Mouse (Mus musculus): ENCODE results near the gene Sptb. TPM values are rescaled to one million over a fixed set of nuclear protein-coding genes. Genes with fewer than 3 reads are reported as not detected.
A peak's percentile ranks its signal among the peaks of the same experiment; 100 is the strongest.

Sptb gene
- total RNA-seq, 2 experiments from 2014 or later, result 2.2 to 2.4 TPM

GRCm38 (mm10) chr12:76546383-76547276 lies 163.7 kb downstream of the Sptb start:
- ATAC-seq (replicated peaks; ENCODE audit: poor library complexity), result no peak

DNA sequence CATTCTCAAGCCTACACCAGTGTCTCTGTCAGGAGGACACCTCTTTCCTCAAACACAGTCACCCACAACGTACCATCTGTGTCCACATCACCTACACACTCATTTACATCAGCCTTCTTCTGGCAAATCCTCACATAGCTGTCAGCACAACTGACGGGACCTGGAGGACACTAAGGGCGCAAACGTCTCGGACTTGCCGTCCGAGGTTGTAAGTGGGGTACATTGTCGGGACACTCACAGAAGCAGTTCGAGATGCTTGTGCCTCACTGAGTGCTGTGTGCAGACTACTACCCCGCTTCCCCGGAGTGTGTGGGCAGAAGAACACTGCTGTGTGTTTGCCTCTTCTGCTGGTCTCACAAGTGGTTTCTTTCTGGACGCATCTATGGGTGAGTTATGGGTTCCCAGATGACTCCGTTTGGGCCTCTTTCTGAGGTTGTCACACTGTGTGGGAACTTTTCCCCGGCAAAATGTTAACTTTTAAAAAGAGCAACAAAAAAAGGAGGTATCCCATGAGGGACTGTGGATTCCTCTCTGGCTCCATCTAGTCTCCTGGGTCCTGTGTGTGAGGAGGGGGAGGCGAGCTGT lies 164.5 kb downstream of the Sptb start:
- ATAC-seq (replicated peaks; ENCODE audit: poor library complexity), result no peak

GRCm38 (mm10) chr12:76541879-76542278 lies 168.5 kb downstream of the Sptb start:
- no peak for ATAC-seq (replicated peaks; ENCODE audit: poor library complexity)

DNA sequence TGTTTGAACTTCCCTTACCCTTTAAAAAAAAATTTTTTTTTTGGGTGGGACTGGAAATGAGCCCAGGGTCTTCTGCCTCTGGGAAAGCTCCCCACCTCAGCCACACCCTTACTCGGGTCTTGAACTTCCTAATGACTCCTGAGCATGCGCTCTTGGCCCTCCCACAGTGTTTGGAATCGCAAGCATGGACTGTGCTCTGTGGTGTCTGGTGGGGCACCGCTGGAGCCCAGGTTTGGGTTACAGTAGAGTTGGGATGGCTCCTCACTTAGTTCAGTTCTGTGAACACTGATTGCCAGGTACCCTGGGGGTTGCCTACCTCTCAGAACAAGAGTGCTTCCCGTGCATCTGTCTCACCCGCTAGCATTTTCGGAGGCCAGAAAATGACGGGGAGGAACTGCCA lies 168.9 kb downstream of the Sptb start:
- no peak for ATAC-seq (replicated peaks; ENCODE audit: poor library complexity)

GRCm38 (mm10) chr12:76540701-76541221 lies 169.6 kb downstream of the Sptb start:
- no peak for ATAC-seq (replicated peaks; ENCODE audit: poor library complexity)

- peak; percentile 74 for ATAC-seq (replicated peaks; ENCODE audit: poor library complexity)
These were observed 170.2 kb downstream of the Sptb start for GRCm38 (mm10) chr12:76540169-76540568.

DNA sequence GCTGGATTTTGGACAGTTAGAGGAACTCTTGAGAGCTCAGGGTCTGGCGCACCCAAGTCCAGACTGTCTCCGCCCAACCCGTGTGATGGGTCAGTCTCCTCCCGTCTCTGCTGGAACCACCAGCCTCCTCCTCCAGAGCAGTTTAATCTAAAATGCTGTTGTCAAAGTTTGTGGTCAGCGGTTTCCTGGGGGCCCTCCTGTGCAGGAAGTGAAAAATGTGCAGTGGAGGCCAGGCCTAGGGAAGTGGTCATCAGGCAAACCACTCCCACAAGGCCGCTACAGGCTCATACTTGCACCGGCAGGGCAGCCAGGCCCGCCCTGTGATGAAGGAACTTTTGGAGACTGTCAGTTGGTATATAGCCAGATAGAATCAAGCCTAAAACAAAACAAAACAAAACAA lies 172.9 kb downstream of the Sptb start:
- ATAC-seq (replicated peaks; ENCODE audit: poor library complexity), result peak; percentile 75

DNA sequence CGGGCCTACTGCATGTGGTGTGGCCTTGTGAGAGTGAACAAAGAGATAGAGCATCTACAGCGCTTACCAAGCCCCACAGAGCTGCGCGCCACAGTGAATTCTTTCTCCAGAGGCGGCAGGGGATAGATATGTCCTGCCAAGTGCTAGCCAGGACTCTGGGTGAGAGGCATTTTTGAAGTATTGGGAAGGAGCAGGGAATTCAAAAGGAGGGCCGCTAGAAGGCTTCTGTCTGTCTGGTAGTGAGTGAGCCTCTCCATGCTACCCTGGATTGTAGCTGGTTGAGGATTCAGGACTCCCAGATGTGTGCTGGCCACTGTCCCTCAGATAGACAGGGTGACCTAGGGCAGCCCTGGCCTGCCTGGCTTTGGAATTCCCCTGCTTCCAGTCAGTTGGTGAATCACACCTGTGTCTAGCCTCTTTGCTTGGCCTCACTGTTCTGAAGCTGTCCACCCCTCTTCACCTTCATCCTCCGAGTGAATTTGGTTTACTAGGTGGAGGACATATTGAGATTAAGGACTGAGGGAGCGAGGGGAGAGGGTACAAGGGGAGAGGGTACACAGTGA lies 173.7 kb downstream of the Sptb start:
- ATAC-seq (replicated peaks; ENCODE audit: poor library complexity), result no peak

- ATAC-seq (replicated peaks; ENCODE audit: poor library complexity), result no peak
These were observed 174.9 kb downstream of the Sptb start for GRCm38 (mm10) chr12:76535471-76535900.

DNA sequence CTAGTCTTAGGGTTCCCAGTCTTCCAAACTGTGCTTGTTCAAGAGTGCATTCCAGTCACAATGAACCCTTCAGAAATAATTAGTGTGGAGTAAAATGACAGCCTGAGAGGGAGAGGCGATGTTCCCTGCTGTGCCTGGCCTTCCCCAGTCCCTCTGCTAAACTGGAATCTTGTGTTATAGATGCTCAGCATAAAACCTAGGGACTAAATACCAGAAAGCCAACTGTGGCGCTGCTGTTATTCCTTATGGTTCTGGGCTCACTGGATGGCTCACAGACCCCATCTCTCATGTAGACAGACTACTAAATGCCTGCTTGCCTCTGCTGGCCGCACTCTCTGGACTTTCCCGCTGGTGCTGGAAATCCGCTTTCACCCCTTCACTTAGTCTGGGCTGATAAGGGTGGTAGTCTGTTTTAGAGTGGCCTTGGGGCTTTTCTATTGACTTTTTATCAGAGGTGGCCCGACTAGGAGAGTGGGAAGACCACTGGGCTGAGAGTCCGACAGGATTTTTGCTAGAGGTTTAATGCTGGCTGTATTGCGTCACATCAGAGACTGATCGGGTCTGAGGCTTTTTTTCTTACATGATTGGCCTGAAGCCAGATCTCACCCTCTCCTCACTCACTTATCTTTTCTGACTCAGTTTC lies 175.6 kb downstream of the Sptb start:
- ATAC-seq (replicated peaks; ENCODE audit: poor library complexity), result no peak

DNA sequence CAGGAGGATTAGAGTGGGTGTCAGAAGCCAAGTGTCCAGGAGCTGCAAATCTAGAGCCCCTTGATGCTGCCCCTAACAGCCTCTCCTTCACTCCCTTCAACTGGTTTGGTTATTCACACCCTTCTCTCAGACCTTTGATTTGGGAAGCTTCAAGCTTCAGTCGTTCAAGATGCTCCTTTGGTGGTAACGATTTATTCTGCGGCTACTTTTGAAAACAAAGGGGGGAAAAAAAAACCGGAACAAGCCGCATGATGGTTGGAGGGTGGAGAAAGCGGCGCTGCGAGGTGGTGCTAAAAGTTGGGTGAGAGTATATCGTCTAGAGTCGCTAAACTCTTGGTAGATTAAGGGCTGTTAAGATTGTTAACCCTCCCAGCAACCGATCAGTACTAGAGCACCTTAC lies 176.1 kb downstream of the Sptb start:
- no peak for ATAC-seq (replicated peaks; ENCODE audit: poor library complexity)

DNA sequence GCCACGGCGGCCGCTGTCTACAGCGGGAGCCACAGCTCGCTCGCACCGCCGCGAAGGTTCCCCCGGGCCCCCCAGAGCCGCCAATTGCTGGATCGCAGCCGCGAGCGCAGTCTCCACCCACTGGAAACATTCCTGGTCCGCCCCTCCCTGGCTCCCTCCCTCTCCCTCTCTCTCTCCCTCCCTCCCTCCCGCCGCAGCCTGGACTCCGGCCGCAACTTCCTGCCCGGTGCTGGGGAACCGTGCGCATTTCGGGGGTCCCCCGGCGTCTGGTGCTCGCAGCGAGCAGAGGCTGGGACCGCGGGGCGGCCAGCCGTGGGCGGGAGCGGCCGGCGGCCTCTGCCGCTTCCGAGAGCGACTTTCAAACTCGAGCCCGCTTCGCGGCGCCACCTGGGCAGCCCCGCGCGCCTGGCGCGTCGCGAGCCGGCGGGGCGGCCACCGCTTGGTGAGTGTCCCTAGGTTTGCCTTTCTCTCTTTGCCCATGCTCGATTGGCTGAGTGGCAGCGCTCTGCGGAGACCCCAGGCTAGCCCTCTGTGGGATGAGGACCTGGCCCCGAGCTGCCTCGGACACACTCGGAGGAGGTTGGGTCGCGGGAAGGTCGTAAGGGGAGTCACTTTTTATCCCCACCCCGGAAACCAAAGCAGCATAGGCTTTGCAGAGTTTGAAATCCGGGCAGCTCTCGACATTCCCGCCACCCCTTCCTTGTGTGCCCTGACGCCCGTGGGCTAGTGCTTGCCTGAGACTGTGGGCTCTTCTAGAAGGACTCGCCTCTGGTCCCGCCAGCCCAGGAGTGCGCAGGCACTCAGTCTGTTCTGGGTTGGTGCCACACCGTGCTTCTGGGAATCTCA lies 176.7 kb downstream of the Sptb start:
- ATAC-seq (replicated peaks; ENCODE audit: poor library complexity), result 0 out of 2 replicates have a peak, but pooled peaks have one; percentile 9

DNA sequence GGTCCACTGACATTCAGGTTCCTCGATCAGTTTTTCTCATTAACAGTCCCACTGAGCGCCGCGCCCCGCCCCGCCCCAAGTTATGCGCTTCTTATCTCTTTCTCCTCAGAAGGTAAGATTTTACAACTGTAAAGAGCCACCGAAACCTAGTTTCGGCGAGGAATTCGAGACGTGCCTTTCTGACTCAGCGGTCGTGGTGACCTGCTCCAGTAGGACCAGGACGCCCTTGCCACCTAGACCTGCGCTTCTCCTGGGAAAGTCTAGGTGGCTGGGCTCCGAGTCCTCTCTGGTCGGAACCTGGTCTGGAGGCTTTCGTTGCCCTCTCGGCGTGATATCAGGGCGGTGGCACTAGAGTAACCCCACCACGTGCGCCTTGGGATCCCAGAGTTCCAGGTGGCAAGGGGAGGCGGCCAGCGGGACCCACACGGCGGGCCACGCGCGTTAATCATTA lies 177.4 kb downstream of the Sptb start:
- no peak; the same call in 1 of the 2 replicates for ATAC-seq (replicated peaks; ENCODE audit: poor library complexity)

DNA sequence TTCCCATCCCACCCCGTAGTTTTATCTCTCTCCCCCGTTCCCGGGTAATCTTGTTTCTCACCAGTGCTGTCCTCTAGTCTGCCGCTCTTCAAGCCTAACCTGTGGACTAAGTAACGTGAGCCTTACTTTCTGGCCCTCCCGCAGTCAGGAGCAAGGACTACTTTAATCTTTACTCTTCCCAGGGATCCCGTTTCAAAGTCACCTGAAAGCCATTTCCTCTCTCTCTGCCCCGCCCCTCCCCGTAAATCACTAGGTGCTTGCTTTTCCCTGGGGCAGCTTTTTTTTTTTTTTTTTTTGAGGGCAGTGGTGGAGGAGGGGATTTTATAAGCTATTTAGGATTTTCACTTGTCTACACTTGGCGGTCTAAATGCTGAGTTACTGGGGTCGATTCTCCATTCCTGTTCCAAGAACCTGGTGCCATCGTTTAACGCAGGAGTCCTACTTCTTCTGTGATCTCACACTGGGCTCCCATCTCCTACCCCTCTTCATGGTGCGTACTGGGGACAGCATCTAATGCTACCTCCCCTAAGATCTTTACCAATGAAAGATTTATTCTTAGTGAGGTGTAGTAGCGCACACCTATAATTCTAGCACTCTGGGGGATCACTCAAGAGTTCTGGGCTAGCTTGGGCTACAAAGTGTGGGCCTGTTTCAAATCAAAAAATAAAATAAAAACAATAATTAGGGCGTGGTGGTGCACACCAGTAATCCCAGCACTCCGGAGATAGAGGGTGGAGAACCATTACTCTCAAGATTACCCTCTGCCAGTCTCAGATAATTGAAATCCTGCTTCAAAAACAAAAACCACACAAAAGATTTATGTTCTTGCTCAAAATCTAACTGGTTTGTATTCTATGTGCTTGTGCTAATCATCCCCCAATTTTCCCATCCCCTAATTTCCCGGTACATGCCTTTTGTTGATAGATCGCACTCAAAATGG lies 178.1 kb downstream of the Sptb start:
- ATAC-seq (replicated peaks; ENCODE audit: poor library complexity), result no peak

DNA sequence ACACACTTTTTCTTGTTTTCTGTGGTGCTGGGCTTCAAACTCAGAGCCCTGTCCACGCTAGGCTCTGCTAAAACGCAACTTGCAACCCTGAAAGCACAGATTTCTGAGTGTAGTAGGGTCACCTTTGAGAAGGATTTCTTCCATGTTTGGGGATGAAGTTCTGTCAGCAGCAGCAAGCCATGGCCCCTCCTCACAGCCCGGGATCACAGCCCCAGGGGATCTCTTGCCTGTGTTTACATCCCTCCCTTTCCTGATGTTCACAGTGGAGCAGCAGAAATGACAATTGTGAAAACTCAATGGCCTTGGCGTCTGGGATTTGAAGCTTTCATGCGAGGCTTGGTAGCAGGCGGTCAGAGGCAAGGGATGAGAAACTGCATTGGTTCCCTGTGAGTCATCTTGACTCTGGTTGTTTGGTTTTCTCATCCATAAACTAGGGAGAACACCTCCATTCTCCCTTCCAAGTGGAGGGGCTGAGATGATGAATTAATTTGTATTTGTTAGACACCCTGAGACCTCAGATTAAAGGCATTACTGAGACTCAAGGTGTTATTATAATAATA lies 179.7 kb downstream of the Sptb start, which contains the start of gene Plekhg3:
Plekhg3 (plus strand) TSS at position 312 of the 560 bp plus-strand sequence.
- ATAC-seq (replicated peaks; ENCODE audit: poor library complexity), result no peak

All from megakaryocyte progenitor cell, adult 5-6 weeks (primary cell).